Mouse (Mus musculus) liver, adult 2 months (tissue): Measurements from ENCODE around the gene Gm20388.

Experiments
- CTCF ChIP-seq: fragments of 200-500 bp; IDR thresholded peaks from 2 replicates; pipeline ENCODE4 v1.5.1; 2011; ENCODE audit warnings: low read depth, low read length, control low read depth
- POLR2A ChIP-seq: fragments of 200-500 bp; IDR thresholded peaks from 2 replicates; pipeline ENCODE4 v1.6.1; 2011; ENCODE audit warnings: low read length, control low read depth; ENCODE audit not compliant: insufficient read depth; ENCODE audit errors: extremely low read depth

DNA sequence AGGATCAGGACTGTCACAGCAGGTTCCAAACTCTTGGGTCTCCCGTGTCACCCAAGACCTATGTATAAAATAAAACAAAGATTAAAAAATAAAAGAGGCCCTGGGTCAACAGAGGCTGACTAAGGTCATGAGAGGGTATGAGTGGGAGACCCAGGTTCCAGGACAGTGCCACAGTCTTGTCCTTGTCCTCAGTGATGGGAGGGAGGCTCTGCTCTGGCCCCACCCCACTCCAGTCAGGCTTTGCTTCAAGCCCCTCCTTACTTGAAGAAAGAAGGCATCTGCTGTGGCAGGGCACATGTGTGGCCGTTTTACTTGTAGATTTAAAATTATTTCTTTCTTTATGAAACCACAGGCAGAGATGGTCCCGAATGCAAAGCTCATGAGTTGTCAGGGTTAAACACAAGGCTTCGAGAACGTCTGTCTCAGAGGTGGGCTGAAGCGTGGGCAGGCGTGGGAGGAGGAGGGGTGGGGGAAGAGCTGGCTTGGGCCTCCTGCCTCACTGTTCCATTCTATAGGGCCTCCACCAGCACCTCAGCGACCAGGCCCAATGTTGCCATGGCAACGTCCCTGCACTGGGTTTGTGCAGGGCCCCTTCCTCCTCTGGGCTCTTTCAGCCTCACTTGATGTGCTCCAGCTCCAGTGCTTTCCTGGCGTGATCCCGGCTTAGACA, 4188.4 kb downstream of the Gm20388 start:
- TF ChIP-seq CTCF = no peak
- no peak for TF ChIP-seq POLR2A
